Mouse (Mus musculus) retina, postnatal 7 days (tissue): ENCODE measurements at regions not wholly inside any gene's neighbourhood (a gene's known extent, or its start where the extent isn't known, plus 50 kb on each side); places are given as distances from the start of the nearest gene placed in this dataset.

Experiments
- DNase-seq: peaks from one replicate; pipeline ENCODE4 v3.0.0-alpha.2; 2012; ENCODE audit warnings: low read depth, low spot score

DNA sequence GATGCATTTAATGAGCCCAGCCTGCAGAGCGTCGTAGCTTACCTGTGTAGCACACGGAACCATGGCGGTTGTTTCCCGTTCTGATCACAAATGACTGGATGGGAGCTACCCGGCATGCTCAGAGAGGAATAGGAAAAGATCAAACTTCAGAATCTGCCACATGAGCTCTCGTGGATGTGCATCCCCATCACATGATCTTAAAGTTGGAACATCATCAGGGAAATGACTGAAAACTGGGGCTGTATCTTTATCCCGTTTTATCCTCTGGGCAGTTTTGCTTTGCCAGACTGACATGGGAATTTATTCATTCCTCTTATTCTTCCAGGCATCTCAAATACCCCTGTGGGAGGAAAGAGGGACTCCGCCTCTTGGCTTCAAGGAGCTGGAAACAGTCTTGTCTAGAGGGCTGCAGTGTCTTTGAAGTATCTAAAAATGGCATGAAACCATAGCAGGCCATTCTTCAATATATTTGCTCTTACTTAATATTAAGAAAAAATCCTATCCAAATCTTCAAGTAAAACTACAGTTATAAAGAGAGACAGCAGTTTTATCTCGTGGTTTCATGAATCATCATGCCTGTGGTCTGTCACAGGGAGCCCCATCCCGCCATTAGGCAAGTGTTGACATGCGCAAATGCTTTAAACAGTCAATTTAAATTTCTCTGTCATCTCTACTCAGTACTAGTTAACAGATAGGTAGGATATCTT lies 339.4 kb downstream of the Foxo1 start:
- DNase-seq = no peak

GRCm38 (mm10) chr3:52605261-52605771 lies 337.2 kb downstream of the Foxo1 start:
- DNase-seq = no peak

DNA sequence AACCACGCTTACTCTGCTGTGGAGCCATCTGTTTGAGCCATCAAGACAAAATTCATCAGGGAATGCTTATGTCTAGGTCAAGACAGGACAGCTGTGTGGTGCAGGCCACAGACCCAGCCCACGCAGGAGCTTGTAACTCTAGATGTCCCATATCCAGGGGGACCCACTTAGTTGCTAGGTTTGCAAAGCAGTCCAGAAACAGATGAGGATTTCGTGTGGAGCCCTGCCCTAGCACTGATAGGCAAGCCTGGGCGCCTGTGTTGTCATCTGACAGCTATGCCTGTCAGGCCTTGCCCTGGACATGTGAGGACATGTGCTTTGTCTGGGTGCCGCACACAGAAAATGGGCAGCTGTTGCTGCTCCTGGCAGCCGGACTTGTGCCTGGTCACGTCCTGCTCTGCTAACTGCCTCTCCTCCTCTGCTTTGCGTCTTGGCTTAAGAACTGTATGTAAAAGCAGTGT lies 335.1 kb downstream of the Foxo1 start:
- DNase-seq = no peak

GRCm38 (mm10) chr3:52601011-52601745 lies 333.0 kb downstream of the Foxo1 start:
- no peak for DNase-seq

DNA sequence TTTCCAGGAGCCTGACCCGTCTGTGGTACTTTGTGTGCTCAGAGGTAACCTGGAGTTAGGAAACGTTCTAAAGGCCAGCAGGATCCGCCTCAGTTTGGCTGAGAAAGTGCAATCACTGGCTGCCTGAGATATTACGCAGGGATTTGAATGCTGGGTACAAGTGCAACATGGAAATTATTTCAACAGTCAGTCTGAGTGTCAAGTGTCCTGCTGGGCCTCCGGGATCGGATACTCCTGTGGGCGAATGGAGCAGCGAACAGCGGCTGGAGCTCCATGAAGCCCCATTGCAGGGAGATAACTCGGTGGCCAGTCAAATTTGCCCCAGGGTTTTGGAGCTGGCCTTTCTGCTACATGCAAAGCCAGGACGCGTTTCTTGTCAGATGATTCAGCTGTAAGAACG lies 332.4 kb downstream of the Foxo1 start:
- no peak for DNase-seq

DNA sequence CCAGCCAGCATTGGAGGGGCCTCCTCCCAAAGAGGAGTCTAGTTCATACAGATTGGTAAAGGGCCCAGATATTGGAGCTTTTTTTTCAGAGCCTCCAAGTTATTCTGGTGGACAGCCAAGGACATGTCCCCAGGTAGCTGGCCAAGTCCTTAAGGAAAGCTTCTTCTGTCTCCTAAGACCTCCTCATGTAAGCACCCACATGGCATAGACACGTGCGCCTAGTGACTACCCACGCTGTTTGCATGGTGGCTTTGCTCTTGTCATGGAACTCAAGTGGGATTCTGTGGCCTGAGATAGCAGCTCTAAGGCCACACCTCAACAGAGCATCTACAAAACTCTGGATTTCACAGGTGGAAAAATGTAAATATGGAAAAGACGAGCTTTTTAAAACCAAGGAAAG lies 332.0 kb downstream of the Foxo1 start:
- no peak for DNase-seq

DNA sequence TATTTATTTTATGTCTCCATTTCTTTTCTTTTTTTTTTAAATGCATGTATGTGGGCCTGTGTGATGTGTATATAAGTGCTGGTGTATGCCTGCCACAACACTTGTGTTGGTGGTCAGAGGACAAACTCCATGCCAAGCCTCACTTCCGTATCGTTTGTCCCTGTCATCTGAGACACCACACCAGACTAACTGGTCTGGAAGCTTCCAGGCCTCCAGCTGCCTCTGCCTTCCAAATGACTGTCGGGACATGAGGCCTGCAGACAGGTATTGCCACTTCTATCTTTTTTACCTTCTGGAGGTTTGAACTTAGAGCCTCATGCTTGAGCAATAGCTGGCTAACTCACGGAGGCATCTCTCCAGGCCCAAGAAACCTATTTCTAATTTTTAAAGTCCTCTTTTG lies 318.3 kb downstream of the Foxo1 start:
- DNase-seq = no peak

- no peak for DNase-seq
These were observed 311.8 kb downstream of the Foxo1 start for GRCm38 (mm10) chr3:52579917-52580316.

DNA sequence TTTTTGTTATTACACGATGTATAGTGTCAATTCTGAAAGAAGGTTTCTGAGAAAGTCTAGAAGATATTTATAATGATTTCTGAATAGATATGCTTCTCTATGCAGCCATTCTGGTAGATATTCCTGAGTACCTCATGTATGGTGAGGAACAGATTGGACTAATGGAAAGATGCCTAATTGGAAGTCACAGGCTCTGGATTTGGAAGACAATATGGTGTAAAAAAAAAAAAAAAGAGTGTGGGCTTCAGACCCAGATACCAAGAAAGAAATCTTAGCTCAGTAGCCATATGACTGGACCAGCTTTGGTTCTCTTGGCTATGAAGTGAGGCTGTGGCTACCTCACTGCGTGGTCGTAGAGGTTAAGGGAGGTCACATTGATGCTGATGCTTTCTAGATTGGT lies 311.0 kb downstream of the Foxo1 start:
- DNase-seq = no peak

DNA sequence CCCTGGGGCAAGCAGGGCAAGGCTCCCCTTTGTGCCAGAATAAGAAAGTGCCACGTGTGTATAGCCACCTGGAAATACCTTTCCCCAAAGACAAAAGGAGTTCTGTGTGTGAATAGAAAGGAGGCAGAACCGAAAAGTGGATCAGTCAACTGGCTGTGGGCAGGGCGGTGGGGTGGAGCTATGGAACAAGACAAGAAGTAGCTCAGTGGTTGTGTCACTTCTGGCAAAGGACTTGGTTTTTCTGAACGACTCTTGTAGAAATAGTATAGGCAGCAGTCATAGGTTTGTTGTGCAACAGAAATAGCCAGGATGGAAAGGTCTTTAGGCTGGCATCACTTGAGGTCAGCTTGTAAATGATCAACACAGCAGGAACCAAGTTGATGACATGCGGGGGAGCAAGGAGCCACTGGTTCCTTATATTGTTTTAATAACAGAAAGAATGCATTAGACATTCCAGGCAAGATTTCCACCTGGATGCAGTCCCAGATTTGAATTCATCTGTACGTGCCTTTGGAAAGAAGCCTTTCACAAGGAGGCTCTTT lies 308.6 kb downstream of the Foxo1 start:
- DNase-seq = no peak

GRCm38 (mm10) chr3:52575237-52575798 lies 307.2 kb downstream of the Foxo1 start:
- DNase-seq = no peak

DNA sequence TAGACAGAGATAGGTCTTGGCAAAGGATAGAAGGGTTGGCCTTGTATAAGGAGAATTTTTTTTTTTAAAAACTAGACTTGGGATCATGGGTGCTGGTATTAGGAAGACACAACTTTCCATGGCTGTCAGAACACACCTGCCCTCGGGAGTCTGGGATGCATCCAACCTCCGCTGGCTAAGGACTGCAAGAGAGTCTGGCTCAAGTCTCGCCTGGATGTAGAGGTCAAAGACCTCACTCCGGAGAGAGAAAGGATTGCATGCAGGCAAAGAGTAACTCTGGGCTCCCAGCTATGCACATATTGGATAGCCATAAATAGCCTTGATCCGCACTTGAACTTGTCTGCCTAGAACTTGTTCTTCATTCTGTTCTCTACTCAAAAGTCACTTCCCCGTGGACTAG lies 306.2 kb downstream of the Foxo1 start:
- DNase-seq = no peak

DNA sequence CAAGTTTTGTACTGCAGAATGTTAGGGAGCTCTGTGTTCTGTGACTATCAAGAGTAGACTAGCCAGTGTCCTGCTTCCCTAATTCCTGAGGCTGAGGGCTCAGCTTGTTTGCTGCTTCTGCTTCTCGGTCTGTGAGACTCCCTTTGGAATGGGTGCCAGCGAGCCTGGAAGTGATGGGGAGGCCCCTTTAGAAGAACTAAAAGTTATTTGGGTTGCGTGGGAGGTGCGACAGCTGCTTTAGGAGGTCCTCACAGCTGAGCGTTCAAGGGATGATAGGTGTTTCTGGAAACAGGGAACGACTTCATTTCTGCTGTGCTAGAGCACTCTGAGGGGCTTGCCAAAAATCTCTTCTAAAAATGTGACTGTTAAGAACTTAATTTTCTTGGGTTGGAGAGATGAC lies 305.7 kb downstream of the Foxo1 start:
- no peak for DNase-seq

DNA sequence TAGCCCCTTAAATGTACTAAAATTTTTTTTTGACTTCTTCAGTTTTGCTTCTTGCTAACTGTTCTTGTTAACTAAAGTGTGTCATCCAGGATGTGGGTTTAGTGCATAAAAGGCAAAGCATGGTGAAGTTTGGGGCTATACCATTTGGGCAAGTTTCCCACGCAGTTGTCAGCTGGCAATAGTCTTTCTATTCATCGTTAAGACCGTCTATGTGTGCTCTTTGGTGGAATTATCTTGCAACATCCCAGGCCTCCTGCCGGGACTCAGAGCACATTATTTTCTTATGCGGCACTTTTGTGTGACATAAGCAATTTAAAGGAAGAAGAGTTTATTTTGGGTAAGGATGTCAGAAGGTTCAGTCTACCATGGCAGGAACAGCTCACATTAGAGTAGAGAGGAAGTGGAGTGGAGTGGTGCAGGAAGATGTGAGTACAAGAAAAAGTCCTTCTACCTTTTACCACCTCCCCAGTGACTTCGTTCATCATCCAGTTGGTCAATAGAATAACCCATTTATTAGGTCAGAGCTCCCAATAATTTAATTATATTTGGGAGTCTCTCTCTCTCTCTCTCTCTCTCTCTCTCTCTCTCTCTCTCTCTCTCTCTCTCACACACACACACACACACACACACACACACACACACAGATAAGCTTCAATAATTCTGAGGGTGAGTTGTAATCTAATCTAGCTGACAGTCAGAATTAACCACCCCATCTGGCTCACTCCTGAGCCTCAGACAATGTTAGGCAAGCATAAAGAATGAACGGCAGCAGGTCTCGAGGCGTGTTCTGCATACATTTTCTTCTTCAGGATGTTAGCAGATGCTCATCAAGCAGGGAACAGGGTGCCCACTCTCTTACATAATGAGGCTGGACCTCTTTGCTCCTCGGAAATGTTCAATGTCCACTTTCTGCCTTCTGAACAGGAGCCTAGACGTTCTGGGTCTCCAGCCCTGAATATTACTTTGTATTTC lies 304.7 kb downstream of the Foxo1 start:
- no peak for DNase-seq

GRCm38 (mm10) chr3:52567606-52568372 lies 299.7 kb downstream of the Foxo1 start:
- no peak for DNase-seq

- DNase-seq = no peak
These were observed 295.5 kb downstream of the Foxo1 start for GRCm38 (mm10) chr3:52563595-52563994.

- no peak for DNase-seq
These were observed 294.7 kb downstream of the Foxo1 start for GRCm38 (mm10) chr3:52562816-52563215.

- DNase-seq = no peak
These were observed 291.3 kb downstream of the Foxo1 start for GRCm38 (mm10) chr3:52559481-52559880.

- DNase-seq = no peak
These were observed 290.6 kb downstream of the Foxo1 start for GRCm38 (mm10) chr3:52558765-52559164.

GRCm38 (mm10) chr3:52557296-52557695 lies 289.2 kb downstream of the Foxo1 start:
- DNase-seq = no peak
